Comparison of ENCODE assay signal across 14 mouse cellular contexts in genomic region chr6:48741273-48741672, GRCm38 (mm10). TPM values are rescaled to one million over a fixed set of nuclear protein-coding genes. Genes with fewer than 3 reads are reported as not detected.
DNase-seq lines count a peak whose midpoint lies in the region; ATAC-seq lines count a peak whose summit lies in the region.
"Had no signal": no experiment of that assay in that cellular context is flagged by ENCODE, and none has a peak within 500 bp of the region (broad histone marks: within the 10 kb centered on the region; RNA-seq: fewer than 3 reads in every experiment).

No protein-coding gene starts in this region.

- H3K27ac ChIP-seq in heart, embryonic 12.5 days (ENCODE audit: poor library complexity, severe bottlenecking), result no peak overlapping the region
- no peak overlapping the region for H3K27ac ChIP-seq in neural tube, embryonic 15.5 days (replicated peaks)
- H3K27ac ChIP-seq in liver, embryonic 16.5 days (ENCODE audit: low read length), result peak overlapping the region; percentile 40
- H3K27ac ChIP-seq: forebrain, embryonic 13.5 days; limb, embryonic 13.5 days; midbrain, embryonic 12.5 days had no signal

- no peaks in the 10 kb centered on the region for H3K36me3 ChIP-seq in heart, embryonic 12.5 days
- no peaks in the 10 kb centered on the region for H3K36me3 ChIP-seq in neural tube, embryonic 15.5 days
- H3K36me3 ChIP-seq in liver, embryonic 16.5 days (ENCODE audit: control insufficient read depth, insufficient read depth), result no peaks in the 10 kb centered on the region
- H3K36me3 ChIP-seq: limb, embryonic 13.5 days; midbrain, embryonic 12.5 days had no signal

- peak overlapping the region; percentile 54 for H3K4me2 ChIP-seq in heart, embryonic 12.5 days
- peak overlapping the region; percentile 91; the same call in 1 of the 2 replicates for H3K4me2 ChIP-seq in neural tube, embryonic 15.5 days
- peak overlapping the region; percentile 46; the same call in 1 of the 2 replicates for H3K4me2 ChIP-seq in liver, embryonic 16.5 days (ENCODE audit: low read depth, low read length)
- H3K4me2 ChIP-seq: forebrain, embryonic 13.5 days; limb, embryonic 13.5 days had no signal

- intact Hi-C loops in heart, postnatal 14 days (cut with DNase I), result loop anchor here (2.0 to 10.0 kb wide), 2 partner anchors 36 to 296 kb away; partner anchors contain the start of genes Sspo and Zfp467

- H3K4me3 ChIP-seq in heart, embryonic 12.5 days, result no peak overlapping the region
- no peak overlapping the region for H3K4me3 ChIP-seq in neural tube, embryonic 15.5 days (replicated peaks)
- no peak overlapping the region for H3K4me3 ChIP-seq in liver, embryonic 16.5 days (ENCODE audit: low read depth, low read length)
- H3K4me3 ChIP-seq: limb, embryonic 13.5 days; midbrain, embryonic 12.5 days had no signal

- 39% methylated on average over 3 of the region's 3 CpGs for WGBS in heart, embryonic 12.5 days
- WGBS in neural tube, embryonic 15.5 days, result 34% methylated on average over 3 of the region's 3 CpGs
- WGBS in liver, embryonic 16.5 days (ENCODE audit: insufficient replicate concordance), result 14% methylated on average over 3 of the region's 3 CpGs

- H3K27me3 ChIP-seq in heart, embryonic 12.5 days (replicated peaks), result peaks cover 44% of the 10 kb centered on the region
- peaks cover 24% of the 10 kb centered on the region; the same call in 1 of the 2 replicates for H3K27me3 ChIP-seq in neural tube, embryonic 15.5 days (replicated peaks)
- H3K27me3 ChIP-seq in liver, embryonic 16.5 days (ENCODE audit: control insufficient read depth, insufficient read depth, low read depth, low read length), result no peaks in the 10 kb centered on the region

- no peak overlapping the region for H3K9ac ChIP-seq in heart, embryonic 12.5 days
- no peak overlapping the region for H3K9ac ChIP-seq in neural tube, embryonic 15.5 days (replicated peaks)
- H3K9ac ChIP-seq in liver, embryonic 16.5 days (ENCODE audit: low read depth, low read length), result no peak overlapping the region
- H3K9ac ChIP-seq: forebrain, embryonic 13.5 days; limb, embryonic 13.5 days; midbrain, embryonic 12.5 days had no signal

- no peak for DNase-seq in heart, postnatal 14 days
- no peak for DNase-seq in neural tube, embryonic 10.5 days (ENCODE audit: extremely low spot score, low spot score)
- peak; percentile 57 for DNase-seq in thymus, postnatal 4 days
- no peak for DNase-seq in gastrocnemius, adult 8-10 months (ENCODE audit: low spot score in 2 of 2)
- DNase-seq: embryo, embryonic 11 days had no signal

- H3K9me3 ChIP-seq in heart, embryonic 12.5 days (replicated peaks), result no peaks in the 10 kb centered on the region
- no peaks in the 10 kb centered on the region for H3K9me3 ChIP-seq in neural tube, embryonic 15.5 days (replicated peaks)
- no peaks in the 10 kb centered on the region for H3K9me3 ChIP-seq in liver, embryonic 16.5 days (replicated peaks; ENCODE audit: control insufficient read depth, low read length)
- H3K9me3 ChIP-seq: forebrain, embryonic 13.5 days; limb, embryonic 13.5 days; midbrain, embryonic 12.5 days had no signal

- ATAC-seq in heart, embryonic 12.5 days (ENCODE audit: insufficient number of reproducible peaks, low FRiP score), result no peak
- ATAC-seq in neural tube, embryonic 15.5 days (ENCODE audit: low FRiP score), result no peak
- 0 out of 2 replicates have a peak, but pooled peaks have one; percentile 1 for ATAC-seq in liver, embryonic 16.5 days (ENCODE audit: low read depth)
- ATAC-seq in megakaryocyte, adult 5-6 weeks (ENCODE audit: poor library complexity, severe bottlenecking), result no peak
- ATAC-seq: forebrain, embryonic 13.5 days had no signal

- peaks cover 28% of the 10 kb centered on the region for H3K4me1 ChIP-seq in heart, embryonic 12.5 days (replicated peaks)
- H3K4me1 ChIP-seq in neural tube, embryonic 15.5 days, result peaks cover 15% of the 10 kb centered on the region
- H3K4me1 ChIP-seq in liver, embryonic 16.5 days (ENCODE audit: control insufficient read depth, low read depth, low read length), result peaks cover 7% of the 10 kb centered on the region

RNA-seq across cellular contexts. Expression of gene Gimap1, which starts 2.4 kb away (rescaled TPM):
- 20.0 and 21.3 TPM in 2 replicates for polyA plus RNA-seq in heart, embryonic 12.5 days (2016; fragmentation: Nextera tagmentation; extraction: Ambion mirVana)
- 10 to 100 TPM; 14.6 to 15.7 TPM for total RNA-seq in heart, postnatal 14 days (2021)
- polyA plus RNA-seq in neural tube, embryonic 15.5 days (2015; fragmentation: Nextera tagmentation; extraction: Ambion mirVana), result 6.6 and 19.6 TPM in 2 replicates
- polyA plus RNA-seq in liver, embryonic 16.5 days (2015; fragmentation: Nextera tagmentation; extraction: Ambion mirVana), result 5.7 and 5.9 TPM in 2 replicates
- total RNA-seq in megakaryocyte, adult 5-6 weeks (2015), result 5.0 and 5.8 TPM in 2 replicates
- 5.3 and 14.2 TPM in 2 replicates for total RNA-seq in megakaryocyte, adult 5-6 weeks (2017)
- total RNA-seq in gastrocnemius, adult 8-10 months (2022), result 1 to 10 TPM; 1.5 to 3.1 (median 2.2) TPM
- polyA plus RNA-seq: C2C12 had no signal

RNA-seq across cellular contexts. Expression of gene Gimap5, which starts 4.7 kb away (rescaled TPM):
- polyA plus RNA-seq in heart, embryonic 12.5 days (2016; fragmentation: Nextera tagmentation; extraction: Ambion mirVana), result 5.3 and 6.9 TPM in 2 replicates
- 1 to 10 TPM; 8.3 to 9.0 TPM for total RNA-seq in heart, postnatal 14 days (2021)
- polyA plus RNA-seq in neural tube, embryonic 15.5 days (2015; fragmentation: Nextera tagmentation; extraction: Ambion mirVana), result 1.7 and 4.5 TPM in 2 replicates
- polyA plus RNA-seq in liver, embryonic 16.5 days (2015; fragmentation: Nextera tagmentation; extraction: Ambion mirVana), result 2.5 and 2.8 TPM in 2 replicates
- total RNA-seq in megakaryocyte, adult 5-6 weeks (2015), result 4.7 and 5.7 TPM in 2 replicates
- total RNA-seq in megakaryocyte, adult 5-6 weeks (2017), result 4.5 and 11.2 TPM in 2 replicates
- total RNA-seq in gastrocnemius, adult 8-10 months (2022), result 1 to 10 TPM in 3 of 4 experiments, under 1 TPM in 1; 0.82 to 1.5 (median 1.2) TPM
- polyA plus RNA-seq: C2C12 had no signal

RNA-seq across cellular contexts. Expression of gene Gimap7, which starts 22.9 kb away (rescaled TPM):
- polyA plus RNA-seq in heart, embryonic 12.5 days (2016; fragmentation: Nextera tagmentation; extraction: Ambion mirVana), result not detected in 2 replicates
- under 1 TPM; 0.22 to 0.24 TPM for total RNA-seq in heart, postnatal 14 days (2021)
- 0.50 TPM in 1 of 2 replicates, not detected in the other for polyA plus RNA-seq in neural tube, embryonic 15.5 days (2015; fragmentation: Nextera tagmentation; extraction: Ambion mirVana)
- polyA plus RNA-seq in liver, embryonic 16.5 days (2015; fragmentation: Nextera tagmentation; extraction: Ambion mirVana), result 0.13 and 0.16 TPM in 2 replicates
- 1.5 and 3.5 TPM in 2 replicates for total RNA-seq in megakaryocyte, adult 5-6 weeks (2015)
- 3.9 TPM in 2 replicates for total RNA-seq in megakaryocyte, adult 5-6 weeks (2017)
- total RNA-seq in gastrocnemius, adult 8-10 months (2022), result not detected
- total RNA-seq: layer of hippocampus, adult 18-20 months had no signal
- polyA plus RNA-seq: C2C12; forebrain, embryonic 13.5 days; limb, embryonic 13.5 days; midbrain, embryonic 12.5 days had no signal

RNA-seq across cellular contexts. Expression of gene Gm28053, which starts 22.9 kb away (rescaled TPM):
- polyA plus RNA-seq in heart, embryonic 12.5 days (2016; fragmentation: Nextera tagmentation; extraction: Ambion mirVana), result 2.4 and 3.6 TPM in 2 replicates
- total RNA-seq in heart, postnatal 14 days (2021), result 1 to 10 TPM; 3.5 to 7.9 TPM
- polyA plus RNA-seq in neural tube, embryonic 15.5 days (2015; fragmentation: Nextera tagmentation; extraction: Ambion mirVana), result 1.9 TPM in 1 of 2 replicates, not detected in the other
- 0.40 TPM in 1 of 2 replicates, not detected in the other for polyA plus RNA-seq in liver, embryonic 16.5 days (2015; fragmentation: Nextera tagmentation; extraction: Ambion mirVana)
- total RNA-seq in megakaryocyte, adult 5-6 weeks (2015), result 0.68 TPM in 1 of 2 replicates, not detected in the other
- total RNA-seq in megakaryocyte, adult 5-6 weeks (2017), result 7.3 and 16.2 TPM in 2 replicates
- total RNA-seq in gastrocnemius, adult 8-10 months (2022), result 1 to 10 TPM in 3 of 4 experiments, not detected in 1; 1.2 to 2.4 (median 1.4) TPM
- polyA plus RNA-seq: C2C12; midbrain, embryonic 12.5 days had no signal

RNA-seq across cellular contexts. Expression of gene Gimap3, which starts 29.4 kb away (rescaled TPM):
- polyA plus RNA-seq in heart, embryonic 12.5 days (2016; fragmentation: Nextera tagmentation; extraction: Ambion mirVana), result not detected in 2 replicates
- total RNA-seq in heart, postnatal 14 days (2021), result under 1 TPM; 0.67 to 0.68 TPM
- not detected in 2 replicates for polyA plus RNA-seq in neural tube, embryonic 15.5 days (2015; fragmentation: Nextera tagmentation; extraction: Ambion mirVana)
- 0.20 and 0.37 TPM in 2 replicates for polyA plus RNA-seq in liver, embryonic 16.5 days (2015; fragmentation: Nextera tagmentation; extraction: Ambion mirVana)
- 5.3 and 9.4 TPM in 2 replicates for total RNA-seq in megakaryocyte, adult 5-6 weeks (2015)
- 7.8 and 9.9 TPM in 2 replicates for total RNA-seq in megakaryocyte, adult 5-6 weeks (2017)
- not detected for total RNA-seq in gastrocnemius, adult 8-10 months (2022)
- total RNA-seq: layer of hippocampus, adult 18-20 months had no signal
- polyA plus RNA-seq: C2C12; forebrain, embryonic 13.5 days; limb, embryonic 13.5 days; midbrain, embryonic 12.5 days had no signal
